Mouse (Mus musculus) embryonic facial prominence, embryonic 10.5 days (tissue): ENCODE results near the gene Zbtb7a. TPM values are rescaled to one million over a fixed set of nuclear protein-coding genes. Genes with fewer than 3 reads are reported as not detected.

Experiments
- DNase-seq: peaks from one replicate; pipeline ENCODE4 v3.0.0-alpha.2; 2017; ENCODE audit warnings: low spot score
- H3K27ac ChIP-seq: fragments of 300-500 bp; sonication (generic); replicated peaks from 2 replicates; pipeline ENCODE4 v1.5.1; 2016; ENCODE audit warnings: mild to moderate bottlenecking
- H3K27me3 ChIP-seq: fragments of 300-500 bp; sonication (generic); replicated peaks from 2 replicates; pipeline ENCODE4 v1.6.1; 2016; ENCODE audit warnings: low read depth, mild to moderate bottlenecking; ENCODE audit not compliant: poor library complexity, severe bottlenecking
- H3K36me3 ChIP-seq: fragments of 300-500 bp; sonication (generic); replicated peaks from 2 replicates; pipeline ENCODE4 v1.6.1; 2016; ENCODE audit warnings: mild to moderate bottlenecking, moderate library complexity
- H3K4me1 ChIP-seq: fragments of 300-500 bp; sonication (generic); 2 replicates; pipeline ENCODE4 v1.6.1; 2016
- H3K4me3 ChIP-seq: fragments of 300-500 bp; sonication (generic); 2 replicates; pipeline ENCODE4 v1.5.1; 2016; ENCODE audit warnings: mild to moderate bottlenecking, moderate library complexity
- H3K9me3 ChIP-seq: fragments of 300-500 bp; sonication (generic); 2 replicates; pipeline ENCODE4 v1.6.1; 2016; ENCODE audit warnings: mild to moderate bottlenecking
- WGBS: fragments of 180-500 bp; shearing (Covaris S2); methylation state at CpG from one replicate; pipeline ENCODE4 v1.1.7; 2016; 5-methylcytosine and 5-hydroxymethylcytosine counted together
- polyA plus RNA-seq: library from polyadenylated mRNA; unstranded; fragments of >200 nt; fragmentation: Nextera tagmentation; extraction: Ambion mirVana; gene quantifications from 2 replicates; pipeline ENCODE4 v1.2.1, GENCODE M21; 2016

The Zbtb7a gene
- polyA plus RNA-seq, 1 experiment from 2014 or later = 11.7 TPM

- Histone ChIP-seq H3K4me1 (peaks cover 43% of the 10 kb centered on the region), H3K36me3 (peaks cover 57% of the 10 kb centered on the region), H3K4me3 (no peak overlapping the region), H3K27ac (no peak overlapping the region), H3K27me3 (peaks cover 22% of the 10 kb centered on the region), H3K9me3 (no peaks in the 10 kb centered on the region)
- no peak for DNase-seq
- WGBS = 82% methylated on average over 26 of the region's 26 CpGs
These were observed 54.8 kb downstream of the Zbtb7a start for GRCm38 (mm10) chr10:81189821-81190220.

- Histone ChIP-seq H3K9me3 (no peaks in the 10 kb centered on the region), H3K27me3 (peaks cover 27% of the 10 kb centered on the region), H3K4me1 (peaks cover 39% of the 10 kb centered on the region), H3K36me3 (peaks cover 51% of the 10 kb centered on the region), H3K27ac (no peak overlapping the region), H3K4me3 (peak overlapping the region; percentile 75)
- WGBS = 71% methylated on average over 31 of the region's 31 CpGs
- DNase-seq = peak; percentile 57
These were observed 55.4 kb downstream of the Zbtb7a start for GRCm38 (mm10) chr10:81190236-81190911.

- Histone ChIP-seq H3K4me1 (peaks cover 39% of the 10 kb centered on the region), H3K36me3 (peaks cover 47% of the 10 kb centered on the region), H3K4me3 (peak overlapping the region; percentile 75; the same call in 1 of the 2 replicates), H3K27ac (no peak overlapping the region), H3K27me3 (peaks cover 33% of the 10 kb centered on the region), H3K9me3 (no peaks in the 10 kb centered on the region)
- WGBS = 75% methylated on average over 6 of the region's 6 CpGs
- peak; percentile 25 for DNase-seq
These were observed 55.9 kb downstream of the Zbtb7a start for GRCm38 (mm10) chr10:81190912-81191321.

GRCm38 (mm10) chr10:81191342-81191982 lies 56.4 kb downstream of the Zbtb7a start:
- peaks cover 38% of the 10 kb centered on the region for H3K27me3 ChIP-seq
- peaks cover 45% of the 10 kb centered on the region for H3K36me3 ChIP-seq
- peaks cover 39% of the 10 kb centered on the region for H3K4me1 ChIP-seq
- WGBS = 92% methylated on average over 18 of the region's 18 CpGs
- peak overlapping the region; percentile 75 for H3K4me3 ChIP-seq
- H3K9me3 ChIP-seq = no peaks in the 10 kb centered on the region
- no peak for DNase-seq
- H3K27ac ChIP-seq = no peak overlapping the region; the same call in 1 of the 2 replicates

GRCm38 (mm10) chr10:81192270-81192967 lies 57.4 kb downstream of the Zbtb7a start:
- Histone ChIP-seq H3K27ac (peak overlapping the region; percentile 94), H3K36me3 (peaks cover 36% of the 10 kb centered on the region), H3K9me3 (no peaks in the 10 kb centered on the region), H3K27me3 (peaks cover 48% of the 10 kb centered on the region), H3K4me3 (peak overlapping the region; percentile 75), H3K4me1 (peaks cover 39% of the 10 kb centered on the region)
- peak; percentile 85 for DNase-seq
- WGBS = 1% methylated on average over 93 of the region's 93 CpGs

GRCm38 (mm10) chr10:81192968-81193501 lies 58.0 kb downstream of the Zbtb7a start:
- peaks cover 30% of the 10 kb centered on the region for H3K36me3 ChIP-seq
- WGBS = 7% methylated on average over 19 of the region's 19 CpGs
- H3K4me1 ChIP-seq = peaks cover 39% of the 10 kb centered on the region
- H3K27ac ChIP-seq = peak overlapping the region; percentile 94
- H3K9me3 ChIP-seq = no peaks in the 10 kb centered on the region
- H3K4me3 ChIP-seq = peak overlapping the region; percentile 75
- H3K27me3 ChIP-seq = peaks cover 51% of the 10 kb centered on the region
- DNase-seq = peak; percentile 46

GRCm38 (mm10) chr10:81193991-81194774 lies 59.2 kb downstream of the Zbtb7a start:
- no peak overlapping the region for H3K27ac ChIP-seq
- H3K27me3 ChIP-seq = peaks cover 57% of the 10 kb centered on the region
- no peaks in the 10 kb centered on the region for H3K9me3 ChIP-seq
- no peak for DNase-seq
- H3K4me1 ChIP-seq = peaks cover 39% of the 10 kb centered on the region
- H3K36me3 ChIP-seq = peaks cover 22% of the 10 kb centered on the region
- WGBS = 17% methylated on average over 37 of the region's 37 CpGs
- peak overlapping the region; percentile 28; the same call in 1 of the 2 replicates for H3K4me3 ChIP-seq

- Histone ChIP-seq H3K4me1 (peaks cover 37% of the 10 kb centered on the region), H3K4me3 (no peak overlapping the region), H3K9me3 (no peaks in the 10 kb centered on the region), H3K27ac (no peak overlapping the region), H3K36me3 (peaks cover 14% of the 10 kb centered on the region), H3K27me3 (peaks cover 68% of the 10 kb centered on the region)
- no peak for DNase-seq
- WGBS = 70% methylated on average over 4 of the region's 4 CpGs
These were observed 60.3 kb downstream of the Zbtb7a start for GRCm38 (mm10) chr10:81195300-81195699.

GRCm38 (mm10) chr10:81196470-81197065 lies 61.5 kb downstream of the Zbtb7a start:
- peaks cover 72% of the 10 kb centered on the region for H3K27me3 ChIP-seq
- WGBS = 67% methylated on average over 11 of the region's 11 CpGs
- DNase-seq = no peak

GRCm38 (mm10) chr10:81197305-81197704 lies 62.3 kb downstream of the Zbtb7a start:
- WGBS = 58% methylated on average over 6 of the region's 6 CpGs
- H3K27me3 ChIP-seq = peaks cover 76% of the 10 kb centered on the region
- no peak overlapping the region for H3K4me3 ChIP-seq
- no peaks in the 10 kb centered on the region for H3K36me3 ChIP-seq
- no peak for DNase-seq
- H3K9me3 ChIP-seq = no peaks in the 10 kb centered on the region
- peaks cover 26% of the 10 kb centered on the region for H3K4me1 ChIP-seq
- H3K27ac ChIP-seq = no peak overlapping the region

More at GRCm38 (mm10) chr10:81196470-81197065, 61.5 kb downstream of the Zbtb7a start:
- no peak overlapping the region for H3K4me3 ChIP-seq
- H3K27ac ChIP-seq = no peak overlapping the region
- H3K9me3 ChIP-seq = no peaks in the 10 kb centered on the region
- H3K4me1 ChIP-seq = peaks cover 29% of the 10 kb centered on the region
- H3K36me3 ChIP-seq = peaks cover 1% of the 10 kb centered on the region

- H3K4me3 ChIP-seq = no peak overlapping the region
- H3K27ac ChIP-seq = no peak overlapping the region
- 3% methylated on average over 9 of the region's 9 CpGs for WGBS
- DNase-seq = peak; percentile 65
- H3K27me3 ChIP-seq = peaks cover 70% of the 10 kb centered on the region
- no peaks in the 10 kb centered on the region for H3K36me3 ChIP-seq
- no peaks in the 10 kb centered on the region for H3K9me3 ChIP-seq
- H3K4me1 ChIP-seq = peaks cover 17% of the 10 kb centered on the region
These were observed 63.2 kb downstream of the Zbtb7a start for GRCm38 (mm10) chr10:81198230-81198629.
